Mouse (Mus musculus) heart, adult 8-10 months (tissue): ENCODE data around the gene Rere. TPM values are rescaled to one million over a fixed set of nuclear protein-coding genes. Genes with fewer than 3 reads are reported as not detected.
"Not testable (repeated sequence)": the region's sequence is repeated elsewhere in the genome, so short reads cannot be mapped to it uniquely, and the experiment has no call there.

ENCODE experiments used
- DNase-seq: peaks from one replicate; pipeline ENCODE4 v3.0.0; 2022; ENCODE audit warnings: low spot score
- total RNA-seq, 4 experiments: library from RNA; stranded (reverse); gene quantifications; 2 replicates each; pipeline ENCODE4 v1.2.4; 2022

The Rere gene
- total RNA-seq, 4 experiments from 2014 or later, result 34.8 to 57.6 (median 51.3) TPM

GRCm38 (mm10) chr4:150254416-150254815, 27.0 kb upstream of the Rere start:
- no peak for DNase-seq

GRCm38 (mm10) chr4:150255181-150255580, 26.3 kb upstream of the Rere start:
- no peak for DNase-seq

- peak; percentile 92 for DNase-seq
Observed at GRCm38 (mm10) chr4:150257252-150258204, 23.9 kb upstream of the Rere start.

GRCm38 (mm10) chr4:150258388-150258787, 23.1 kb upstream of the Rere start:
- no peak for DNase-seq

GRCm38 (mm10) chr4:150259577-150259976, 21.9 kb upstream of the Rere start:
- DNase-seq, result no peak

- no peak for DNase-seq
Observed at GRCm38 (mm10) chr4:150260111-150260510, 21.3 kb upstream of the Rere start.

- no peak for DNase-seq
Observed at GRCm38 (mm10) chr4:150260745-150261144, 20.7 kb upstream of the Rere start.

GRCm38 (mm10) chr4:150262301-150262700, 19.1 kb upstream of the Rere start:
- DNase-seq, result no peak

- no peak for DNase-seq
Observed at GRCm38 (mm10) chr4:150264903-150265302, 16.5 kb upstream of the Rere start.

GRCm38 (mm10) chr4:150265471-150265870, 16.0 kb upstream of the Rere start:
- no peak for DNase-seq

- no peak for DNase-seq
Observed at GRCm38 (mm10) chr4:150266655-150267223, 14.7 kb upstream of the Rere start.

- DNase-seq, result no peak
Observed at GRCm38 (mm10) chr4:150268674-150269653, 12.5 kb upstream of the Rere start.

- DNase-seq, result no peak
Observed at GRCm38 (mm10) chr4:150269679-150270078, 11.8 kb upstream of the Rere start.

- not testable (repeated sequence) for DNase-seq
Observed at GRCm38 (mm10) chr4:150270718-150271117, 10.7 kb upstream of the Rere start.

- peak; percentile 73 for DNase-seq
Observed at GRCm38 (mm10) chr4:150272725-150273124, 8.7 kb upstream of the Rere start.

- DNase-seq, result no peak
Observed at GRCm38 (mm10) chr4:150275531-150275930, 5.9 kb upstream of the Rere start.

GRCm38 (mm10) chr4:150279336-150279735, 2.1 kb upstream of the Rere start:
- DNase-seq, result not testable (repeated sequence)

- DNase-seq, result no peak
Observed at GRCm38 (mm10) chr4:150280002-150280401, 1.4 kb upstream of the Rere start.

GRCm38 (mm10) chr4:150280459-150280858, 987 bp upstream of the Rere start:
- no peak for DNase-seq

- DNase-seq, result peak; percentile 40
Observed at GRCm38 (mm10) chr4:150281891-150282630, 615 bp downstream of the Rere start.
